Mouse (Mus musculus): ENCODE data around the gene Ppp1r3e. TPM values are rescaled to one million over a fixed set of nuclear protein-coding genes. Genes with fewer than 3 reads are reported as not detected.

Gene Ppp1r3e
- polyA plus RNA-seq (2012; rRNA removed), result 21.0 and 23.5 TPM in 2 replicates

DNA sequence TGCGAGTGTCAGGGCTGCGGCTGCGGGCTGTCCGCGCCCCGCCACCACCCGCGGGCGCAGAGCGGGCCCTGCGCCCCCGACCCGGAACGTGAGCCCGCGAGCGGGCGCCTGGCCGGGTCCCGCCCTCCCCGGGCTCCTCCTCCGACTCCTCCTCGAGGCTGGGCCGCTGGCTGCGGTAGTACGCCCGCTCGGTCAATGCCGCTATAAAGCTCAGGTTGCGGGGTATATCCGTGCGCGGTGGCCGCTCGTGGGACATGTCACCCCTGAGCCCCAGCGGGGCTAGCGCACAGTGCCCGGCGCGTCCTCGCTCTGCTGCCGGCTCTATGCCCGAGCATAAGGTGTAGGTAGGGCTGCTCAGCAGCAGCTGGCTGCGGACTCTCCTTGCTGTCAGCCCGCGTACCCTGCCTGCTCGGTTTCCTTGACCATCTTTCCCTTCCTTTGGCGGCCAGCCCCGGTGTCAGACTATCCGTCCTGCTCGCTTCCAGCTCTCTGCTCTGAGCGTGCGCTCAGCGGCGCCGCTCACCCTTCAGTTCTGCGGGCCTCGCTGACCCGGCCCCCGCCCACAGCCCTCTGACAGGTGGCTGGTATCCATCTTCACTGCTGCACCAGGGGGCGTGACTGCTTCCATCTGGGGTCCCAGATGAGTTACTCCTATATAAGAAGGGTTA, at the start of gene Ppp1r3e:
Gene Ppp1r3e, minus strand, starts transcription at position 503 of the 668 bp plus-strand sequence.
- WGBS, result 1% methylated on average over 61 of the region's 61 CpGs
- Histone ChIP-seq H3K27me3 (replicated peaks; ENCODE audit: control insufficient read depth, insufficient read depth, low read length) (no peaks in the 10 kb centered on the region), H3K36me3 (ENCODE audit: control insufficient read depth, insufficient read depth, low read length) (no peaks in the 10 kb centered on the region), H3K4me1 (ENCODE audit: control insufficient read depth, insufficient read depth, low read length) (peaks cover 4% of the 10 kb centered on the region), H3K4me3 (ENCODE audit: insufficient read depth, low read depth, low read length) (peak within 1 kb of the TSS; percentile 77), H3K27ac (ENCODE audit: insufficient read depth, low read depth, low read length) (peak within 1 kb of the TSS; percentile 65)
- peak; percentile 86 for DNase-seq
- no peak for TF ChIP-seq CTCF (conservative IDR thresholded peaks at IDR 0.05; ENCODE audit: insufficient read depth, insufficient read length, low read depth, low read length)
- no peak for TF ChIP-seq POLR2A (IDR thresholded peaks at IDR 0.05; ENCODE audit: low read depth, low read length)

DNA sequence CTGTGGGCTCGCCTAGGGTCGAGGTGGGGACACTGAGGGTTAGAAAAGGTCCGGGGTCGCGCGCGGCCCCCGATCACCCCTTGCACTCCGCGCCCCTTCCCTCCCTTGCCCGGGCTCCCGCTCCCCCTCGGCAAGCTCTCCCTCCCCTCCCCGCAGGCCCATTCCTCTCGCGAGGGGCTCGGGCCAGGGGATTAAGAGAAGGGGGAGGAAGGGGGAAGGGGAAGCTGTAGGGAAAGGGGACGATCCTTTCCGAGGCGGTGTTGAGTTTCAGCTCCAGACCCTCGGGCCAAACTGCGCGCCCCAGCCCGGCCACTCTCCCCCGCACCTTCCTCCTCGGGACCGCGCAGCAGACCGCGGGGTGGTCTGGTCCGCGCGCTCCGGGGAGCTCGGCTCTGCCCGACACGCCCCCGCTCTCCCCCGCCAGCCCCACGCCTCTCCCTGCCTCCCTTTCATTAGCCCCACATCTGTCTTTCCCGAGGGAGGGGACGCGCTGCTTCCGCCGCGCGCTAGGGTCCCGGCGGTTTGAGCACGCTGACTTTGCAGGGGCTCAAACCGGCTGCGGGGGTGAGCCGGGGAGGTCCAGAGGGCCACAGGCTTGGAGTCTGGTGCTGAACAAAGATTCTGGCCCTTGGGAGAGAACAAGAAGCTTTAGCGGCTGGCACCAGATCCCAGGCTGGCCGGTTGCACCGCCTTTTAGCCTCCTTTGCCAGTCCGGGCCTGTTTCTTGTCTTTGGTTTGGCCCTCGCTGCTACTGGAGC, 49.2 kb upstream of the Ppp1r3e start:
- Histone ChIP-seq H3K27me3 (replicated peaks; ENCODE audit: control insufficient read depth, insufficient read depth, low read length) (0 out of 2 replicates have a peak, but pooled peaks cover 1% of the 10 kb centered on the region), H3K4me1 (ENCODE audit: control insufficient read depth, insufficient read depth, low read length) (no peaks in the 10 kb centered on the region), H3K36me3 (ENCODE audit: control insufficient read depth, insufficient read depth, low read length) (no peaks in the 10 kb centered on the region), H3K27ac (ENCODE audit: insufficient read depth, low read depth, low read length) (no peak overlapping the region), H3K4me3 (ENCODE audit: insufficient read depth, low read depth, low read length) (peak overlapping the region; percentile 41)
- peak; percentile 26 for DNase-seq
- TF ChIP-seq POLR2A (IDR thresholded peaks at IDR 0.05; ENCODE audit: low read depth, low read length) (no peak), CTCF (conservative IDR thresholded peaks at IDR 0.05; ENCODE audit: insufficient read depth, insufficient read length, low read depth, low read length) (no peak)
- 4% methylated on average over 55 of the region's 58 CpGs for WGBS

DNA sequence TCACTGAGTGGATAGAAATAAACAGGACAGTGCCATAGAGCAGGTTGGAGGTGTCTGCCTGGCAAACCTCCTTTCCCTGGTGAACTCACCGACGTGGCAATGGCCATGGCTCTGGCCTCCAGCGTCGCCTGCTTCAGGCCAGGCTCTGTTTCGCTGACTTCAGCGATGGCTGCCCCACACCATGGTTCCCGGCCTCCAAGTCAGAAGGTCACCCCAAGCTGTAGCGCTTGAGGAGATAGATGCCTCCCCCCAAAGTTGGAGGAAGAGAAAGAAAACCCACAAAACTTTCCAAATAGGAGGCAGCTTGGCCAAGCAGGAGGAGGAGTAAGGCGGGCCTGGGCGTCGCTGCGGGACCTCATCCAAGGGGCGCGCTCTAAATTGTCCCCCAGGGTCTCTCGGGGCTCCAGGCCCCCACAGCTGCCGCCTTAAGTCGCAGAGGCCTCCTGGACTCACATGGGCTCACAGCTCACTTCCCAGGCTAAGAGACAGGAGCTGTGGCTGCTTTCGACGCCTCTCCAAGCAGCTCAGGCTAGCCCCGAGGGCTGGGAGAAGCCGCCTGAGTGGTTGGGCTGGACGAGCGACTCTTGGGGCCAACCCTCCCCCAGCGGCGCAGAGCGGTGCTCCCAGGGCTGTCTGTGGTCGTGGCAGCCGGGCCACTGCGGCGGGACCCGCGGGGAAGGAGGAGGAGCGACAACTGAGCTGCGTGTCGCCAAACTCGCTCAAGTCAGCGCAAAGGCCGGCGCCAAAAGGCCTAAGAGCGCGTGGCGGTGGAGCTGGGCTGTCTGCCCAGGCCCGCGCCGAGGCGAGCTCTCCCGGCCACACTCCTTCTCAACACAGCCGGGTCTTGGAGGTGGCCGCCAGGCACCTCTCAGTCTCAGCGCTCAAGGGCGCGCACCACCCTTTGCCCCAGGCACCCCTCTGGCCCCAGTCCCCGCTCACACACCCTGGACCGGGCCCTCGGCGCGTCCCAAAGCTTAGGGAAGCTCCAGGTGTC, 48.3 kb upstream of the Ppp1r3e start, which contains the start of gene Efs:
Gene Efs, minus strand, starts transcription at position 778 of the 994 bp plus-strand sequence.
- DNase-seq, result peak; percentile 61
- peak within 1 kb of the TSS; percentile 41 for H3K4me3 ChIP-seq (ENCODE audit: insufficient read depth, low read depth, low read length)
- no peaks in the 10 kb centered on the region for H3K36me3 ChIP-seq (ENCODE audit: control insufficient read depth, insufficient read depth, low read length)
- no peak within 1 kb of the TSS for H3K27ac ChIP-seq (ENCODE audit: insufficient read depth, low read depth, low read length)
- H3K4me1 ChIP-seq (ENCODE audit: control insufficient read depth, insufficient read depth, low read length), result no peaks in the 10 kb centered on the region
- WGBS, result 12% methylated on average over 57 of the region's 57 CpGs
- no peak for TF ChIP-seq POLR2A (IDR thresholded peaks at IDR 0.05; ENCODE audit: low read depth, low read length)
- no peak for TF ChIP-seq CTCF (conservative IDR thresholded peaks at IDR 0.05; ENCODE audit: insufficient read depth, insufficient read length, low read depth, low read length)
- H3K27me3 ChIP-seq (replicated peaks; ENCODE audit: control insufficient read depth, insufficient read depth, low read length), result 0 out of 2 replicates have a peak, but pooled peaks cover 1% of the 10 kb centered on the region

DNA sequence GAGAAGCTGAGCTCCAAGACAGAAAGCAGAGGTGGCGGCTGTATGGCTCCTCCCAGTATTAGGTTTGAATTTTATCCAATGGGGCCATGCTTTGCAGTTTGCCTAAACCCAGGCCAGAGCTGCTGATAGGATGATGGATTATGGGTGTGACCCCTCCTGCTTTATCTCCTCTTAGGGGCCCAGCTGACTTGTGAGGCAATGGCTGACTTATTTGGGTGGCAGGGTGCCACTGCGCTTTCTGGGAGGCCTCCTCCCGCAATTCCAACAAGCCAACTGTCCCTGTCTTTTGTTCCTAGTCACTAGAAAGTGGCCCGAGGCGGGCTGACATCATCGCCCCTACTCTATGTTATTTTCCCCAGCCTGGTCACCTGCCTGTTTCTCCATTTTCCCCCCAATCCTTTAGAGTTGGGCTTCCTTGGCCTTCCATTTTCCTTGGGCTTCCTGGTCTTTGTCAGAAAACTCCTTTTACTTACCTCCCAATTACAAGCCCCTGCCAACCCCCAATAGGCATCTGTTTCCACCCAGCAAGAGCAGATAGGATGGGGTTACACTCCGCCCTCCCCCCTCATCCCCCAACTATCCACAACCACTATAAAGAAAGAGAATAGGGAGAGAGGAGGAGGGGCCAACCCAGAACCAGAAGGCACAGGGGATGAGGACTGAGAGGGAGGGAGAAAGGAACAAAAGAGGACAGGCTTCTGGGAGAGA, 47.4 kb upstream of the Ppp1r3e start:
- TF ChIP-seq CTCF (conservative IDR thresholded peaks at IDR 0.05; ENCODE audit: insufficient read depth, insufficient read length, low read depth, low read length) (no peak), POLR2A (IDR thresholded peaks at IDR 0.05; ENCODE audit: low read depth, low read length) (no peak)
- WGBS, result 80% methylated on average over 7 of the region's 7 CpGs
- Histone ChIP-seq H3K27ac (ENCODE audit: insufficient read depth, low read depth, low read length) (no peak overlapping the region), H3K27me3 (replicated peaks; ENCODE audit: control insufficient read depth, insufficient read depth, low read length) (0 out of 2 replicates have a peak, but pooled peaks cover 1% of the 10 kb centered on the region), H3K4me3 (ENCODE audit: insufficient read depth, low read depth, low read length) (no peak overlapping the region), H3K36me3 (ENCODE audit: control insufficient read depth, insufficient read depth, low read length) (no peaks in the 10 kb centered on the region), H3K4me1 (ENCODE audit: control insufficient read depth, insufficient read depth, low read length) (no peaks in the 10 kb centered on the region)
- peak; percentile 13 for DNase-seq

DNA sequence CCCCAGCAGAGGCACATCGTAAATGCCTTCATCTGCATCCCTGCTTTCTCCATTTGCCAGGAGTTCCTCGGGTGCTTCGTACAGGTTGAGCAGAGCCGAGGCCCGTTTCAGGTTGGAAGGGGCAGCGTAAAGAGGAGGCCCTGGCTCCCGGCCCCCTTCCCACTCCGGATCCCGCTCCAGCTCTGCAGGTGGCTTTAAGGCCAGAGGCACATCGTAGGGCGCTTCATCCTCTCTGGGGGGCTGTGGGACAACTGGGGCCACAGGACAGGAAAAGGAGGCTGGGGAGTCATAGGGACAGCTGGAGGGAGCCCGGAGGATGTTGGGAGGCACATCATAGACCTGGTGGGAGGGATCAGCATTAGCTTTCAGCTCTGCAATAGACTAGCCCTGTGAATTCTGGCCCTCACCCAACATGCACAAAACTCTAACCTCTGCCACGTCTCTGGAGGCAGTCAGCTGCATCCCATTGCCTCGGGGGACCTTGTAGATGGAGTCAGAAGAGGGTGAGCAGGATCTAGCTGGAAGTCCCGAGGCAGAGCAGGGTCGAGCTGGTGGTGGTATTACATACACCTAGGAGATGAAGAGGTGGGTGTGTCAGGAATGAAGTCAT, 42.8 kb upstream of the Ppp1r3e start:
- WGBS, result 70% methylated on average over 16 of the region's 16 CpGs
- no peak for DNase-seq
- H3K4me1 ChIP-seq (ENCODE audit: control insufficient read depth, insufficient read depth, low read length), result no peaks in the 10 kb centered on the region
- no peak overlapping the region for H3K27ac ChIP-seq (ENCODE audit: insufficient read depth, low read depth, low read length)
- no peaks in the 10 kb centered on the region for H3K27me3 ChIP-seq (replicated peaks; ENCODE audit: control insufficient read depth, insufficient read depth, low read length)
- no peak overlapping the region for H3K4me3 ChIP-seq (ENCODE audit: insufficient read depth, low read depth, low read length)
- TF ChIP-seq POLR2A (IDR thresholded peaks at IDR 0.05; ENCODE audit: low read depth, low read length), result no peak
- TF ChIP-seq CTCF (conservative IDR thresholded peaks at IDR 0.05; ENCODE audit: insufficient read depth, insufficient read length, low read depth, low read length), result no peak
- no peaks in the 10 kb centered on the region for H3K36me3 ChIP-seq (ENCODE audit: control insufficient read depth, insufficient read depth, low read length)

DNA sequence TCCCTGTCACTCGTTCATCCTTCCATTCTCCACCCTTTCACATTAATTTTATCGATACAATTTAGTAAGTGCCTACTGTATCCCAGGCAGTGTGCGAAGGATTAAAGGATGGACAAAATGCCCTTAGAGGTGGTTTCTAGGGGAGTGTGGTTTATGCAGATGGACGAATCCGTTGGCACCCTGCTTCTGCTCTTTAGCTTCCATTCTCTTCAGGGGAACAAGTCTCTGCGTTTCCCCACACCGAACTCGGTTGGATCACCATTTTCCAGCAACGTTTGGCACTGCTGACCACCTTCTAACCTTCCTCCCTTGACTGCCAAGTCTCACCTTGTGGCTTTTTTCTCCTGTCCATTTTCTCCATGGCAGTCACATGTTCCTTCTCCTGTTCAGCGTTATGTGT, 36.0 kb upstream of the Ppp1r3e start:
- no peak for TF ChIP-seq POLR2A (IDR thresholded peaks at IDR 0.05; ENCODE audit: low read depth, low read length)
- no peak for TF ChIP-seq CTCF (conservative IDR thresholded peaks at IDR 0.05; ENCODE audit: insufficient read depth, insufficient read length, low read depth, low read length)
- WGBS, result 28% methylated on average over 10 of the region's 10 CpGs
- Histone ChIP-seq H3K36me3 (ENCODE audit: control insufficient read depth, insufficient read depth, low read length) (no peaks in the 10 kb centered on the region), H3K4me1 (ENCODE audit: control insufficient read depth, insufficient read depth, low read length) (0 out of 2 replicates have a peak, but pooled peaks cover 3% of the 10 kb centered on the region), H3K27me3 (replicated peaks; ENCODE audit: control insufficient read depth, insufficient read depth, low read length) (no peaks in the 10 kb centered on the region), H3K27ac (ENCODE audit: insufficient read depth, low read depth, low read length) (no peak overlapping the region), H3K4me3 (ENCODE audit: insufficient read depth, low read depth, low read length) (peak overlapping the region; percentile 93)
- no peak for DNase-seq
